Comparison of ENCODE assay signal across 36 mouse cellular contexts in the genomic region with DNA sequence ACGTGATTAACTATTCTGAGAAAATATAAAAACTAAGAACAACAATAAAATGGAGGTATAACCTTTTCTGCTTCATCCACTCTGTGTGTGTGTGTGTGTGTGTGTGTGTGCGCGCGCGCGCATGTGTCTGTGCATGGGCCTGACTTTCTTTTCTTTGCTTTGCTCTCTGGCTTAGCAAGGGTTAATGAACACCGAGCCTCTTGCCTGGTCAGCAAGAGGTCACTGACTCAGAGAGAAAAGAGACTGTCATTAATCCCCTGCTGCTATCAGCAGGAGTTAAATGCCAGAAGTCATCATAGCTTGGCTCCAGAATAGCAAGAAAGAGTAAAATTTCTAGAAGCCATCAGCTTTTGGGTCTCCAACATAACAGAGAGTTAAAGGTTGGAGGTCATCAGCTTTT. TPM values are rescaled to one million over a fixed set of nuclear protein-coding genes. Genes with fewer than 3 reads are reported as not detected.
DNase-seq lines count a peak whose midpoint lies in the region; ATAC-seq and TF ChIP-seq lines count a peak whose summit lies in the region.
"Had no signal": no experiment of that assay in that cellular context is flagged by ENCODE, and none has a peak within 500 bp of the region (broad histone marks: within the 10 kb centered on the region; RNA-seq: fewer than 3 reads in every experiment).

No protein-coding gene starts in this region.

- no peak for TF ChIP-seq CTCF in kidney, adult 2 months (conservative IDR thresholded peaks at IDR 0.05; ENCODE audit: insufficient read depth, insufficient read length, low read depth, low read length)

- H3K27me3 ChIP-seq in kidney, adult 2 months (replicated peaks; ENCODE audit: control insufficient read depth, insufficient read depth, low read length), result no peaks in the 10 kb centered on the region; the same call in 1 of the 2 replicates
- H3K27me3 ChIP-seq in kidney, embryonic 15.5 days, result no peaks in the 10 kb centered on the region
- H3K27me3 ChIP-seq in neural tube, embryonic 15.5 days (replicated peaks), result no peaks in the 10 kb centered on the region
- H3K27me3 ChIP-seq: embryonic facial prominence, embryonic 12.5 days; heart, embryonic 15.5 days; liver, embryonic 13.5 days; lung, embryonic 15.5 days; Patski had no signal

- H3K4me2 ChIP-seq in kidney, embryonic 15.5 days, result no peak overlapping the region
- H3K4me2 ChIP-seq in neural tube, embryonic 15.5 days, result no peak overlapping the region
- H3K4me2 ChIP-seq: embryonic facial prominence, embryonic 12.5 days; heart, embryonic 15.5 days; limb, embryonic 13.5 days; liver, embryonic 13.5 days; lung, embryonic 15.5 days had no signal

- no peak for TF ChIP-seq POLR2A in kidney, adult 2 months (IDR thresholded peaks at IDR 0.05; ENCODE audit: low read depth, low read length)

- peak; percentile 39 for DNase-seq in kidney, adult 2 months
- DNase-seq in neural tube, embryonic 10.5 days (ENCODE audit: extremely low spot score, low spot score), result peak; percentile 38
- peak; percentile 47 for DNase-seq in mesoderm, embryonic 11.5 days (ENCODE audit: low read depth, low spot score)
- no peak for DNase-seq in gastrocnemius, postnatal 25 days
- no peak for DNase-seq in right cerebral cortex, postnatal 10 days (ENCODE audit: low spot score in 2 of 2)
- DNase-seq: adrenal gland, postnatal 10 days; B cell, adult 2 months; cerebellum, adult 8-10 months; cerebellum, postnatal 36 days; forebrain, postnatal 0 days; gastrocnemius, postnatal 36 days; heart, postnatal 36 days; layer of hippocampus, adult 9-11 months; liver, embryonic 13.5 days; lung, postnatal 4 days; right cerebral cortex, postnatal 4 days; thymus, postnatal 14 days had no signal

- no peaks in the 10 kb centered on the region for H3K9me3 ChIP-seq in kidney, embryonic 15.5 days (replicated peaks)
- H3K9me3 ChIP-seq in neural tube, embryonic 15.5 days (replicated peaks), result no peaks in the 10 kb centered on the region
- H3K9me3 ChIP-seq: embryonic facial prominence, embryonic 12.5 days; heart, embryonic 15.5 days; limb, embryonic 13.5 days; liver, embryonic 13.5 days; lung, embryonic 15.5 days had no signal

- no peaks in the 10 kb centered on the region for H3K4me1 ChIP-seq in kidney, adult 2 months (ENCODE audit: control insufficient read depth, insufficient read depth, low read length)
- peaks cover 5% of the 10 kb centered on the region; the same call in 1 of the 2 replicates for H3K4me1 ChIP-seq in kidney, embryonic 15.5 days
- no peaks in the 10 kb centered on the region for H3K4me1 ChIP-seq in neural tube, embryonic 15.5 days
- H3K4me1 ChIP-seq: embryonic facial prominence, embryonic 12.5 days; heart, embryonic 15.5 days; limb, embryonic 13.5 days; liver, embryonic 13.5 days; lung, embryonic 15.5 days had no signal

- H3K36me3 ChIP-seq in kidney, adult 2 months (ENCODE audit: control insufficient read depth, insufficient read depth, low read length), result no peaks in the 10 kb centered on the region
- H3K36me3 ChIP-seq in kidney, embryonic 15.5 days, result no peaks in the 10 kb centered on the region
- H3K36me3 ChIP-seq in neural tube, embryonic 15.5 days, result no peaks in the 10 kb centered on the region
- H3K36me3 ChIP-seq: embryonic facial prominence, embryonic 12.5 days; G1E; heart, embryonic 15.5 days; limb, embryonic 13.5 days; liver, embryonic 13.5 days; lung, embryonic 15.5 days had no signal

- no peak overlapping the region for H3K4me3 ChIP-seq in kidney, adult 2 months (ENCODE audit: insufficient read depth, low read depth, low read length)
- H3K4me3 ChIP-seq in kidney, embryonic 15.5 days (replicated peaks), result no peak overlapping the region
- no peak overlapping the region for H3K4me3 ChIP-seq in neural tube, embryonic 15.5 days (replicated peaks)
- H3K4me3 ChIP-seq: embryonic facial prominence, embryonic 12.5 days; heart, embryonic 15.5 days; limb, embryonic 13.5 days; liver, embryonic 13.5 days; lung, embryonic 15.5 days had no signal

- 66% methylated on average over 7 of the region's 7 CpGs for WGBS in kidney, adult 2 months
- 65% methylated on average over 7 of the region's 7 CpGs for WGBS in kidney, embryonic 15.5 days
- WGBS in neural tube, embryonic 15.5 days, result 27% methylated on average over 7 of the region's 7 CpGs

- H3K27ac ChIP-seq in kidney, adult 2 months (ENCODE audit: insufficient read depth, low read depth, low read length), result no peak overlapping the region
- no peak overlapping the region for H3K27ac ChIP-seq in kidney, embryonic 15.5 days
- no peak overlapping the region for H3K27ac ChIP-seq in neural tube, embryonic 15.5 days (replicated peaks)
- H3K27ac ChIP-seq: embryonic facial prominence, embryonic 12.5 days; heart, embryonic 15.5 days; hindbrain, postnatal 0 days; limb, embryonic 13.5 days; liver, embryonic 13.5 days; lung, embryonic 15.5 days had no signal

- no peak overlapping the region for H3K9ac ChIP-seq in kidney, embryonic 15.5 days
- no peak overlapping the region for H3K9ac ChIP-seq in neural tube, embryonic 15.5 days (replicated peaks)
- H3K9ac ChIP-seq: embryonic facial prominence, embryonic 12.5 days; forebrain, postnatal 0 days; heart, embryonic 15.5 days; limb, embryonic 13.5 days; liver, embryonic 13.5 days; lung, embryonic 15.5 days had no signal

- ATAC-seq in kidney, embryonic 15.5 days (replicated peaks; ENCODE audit: low FRiP score), result no peak
- ATAC-seq in neural tube, embryonic 15.5 days (ENCODE audit: low FRiP score), result no peak
- ATAC-seq: forebrain, postnatal 0 days; hindbrain, postnatal 0 days; intestine, embryonic 16.5 days; midbrain, embryonic 16.5 days; Patski had no signal

RNA-seq across cellular contexts. Expression of a gene that starts 2.1 kb away (rescaled TPM):
- polyA plus RNA-seq in kidney, adult 2 months (2012; rRNA removed), result not detected in 2 replicates
- not detected in 2 replicates for polyA plus RNA-seq in kidney, embryonic 15.5 days (2015; fragmentation: Nextera tagmentation; extraction: Ambion mirVana)
- not detected in 2 replicates for polyA plus RNA-seq in neural tube, embryonic 15.5 days (2015; fragmentation: Nextera tagmentation; extraction: Ambion mirVana)
- not detected for total RNA-seq in gastrocnemius, postnatal 25 days (2021)
- total RNA-seq: adrenal gland, postnatal 10 days; CH12.LX; forebrain, postnatal 0 days; gastrocnemius, postnatal 36 days; heart, postnatal 36 days; hindbrain, postnatal 0 days; left cerebral cortex, adult 18-20 months; left cerebral cortex, postnatal 25 days; megakaryocyte-erythroid progenitor cell, adult 5-6 weeks had no signal
- polyA plus RNA-seq: brain, embryonic 14.5 days; embryonic facial prominence, embryonic 12.5 days; forebrain, embryonic 11.5 days; forebrain, postnatal 0 days; G1E; heart, embryonic 15.5 days; hindbrain, postnatal 0 days; intestine, embryonic 16.5 days; large intestine, adult 2 months; limb, embryonic 13.5 days; liver, embryonic 13.5 days; lung, embryonic 15.5 days; midbrain, embryonic 16.5 days; stomach, embryonic 14.5 days had no signal

RNA-seq across cellular contexts. Expression of a gene that starts 5.7 kb away (rescaled TPM):
- polyA plus RNA-seq in kidney, adult 2 months (2012; rRNA removed), result not detected in 2 replicates
- polyA plus RNA-seq in kidney, embryonic 15.5 days (2015; fragmentation: Nextera tagmentation; extraction: Ambion mirVana), result not detected in 2 replicates
- polyA plus RNA-seq in neural tube, embryonic 15.5 days (2015; fragmentation: Nextera tagmentation; extraction: Ambion mirVana), result not detected in 2 replicates
- not detected for total RNA-seq in gastrocnemius, postnatal 25 days (2021)
- total RNA-seq: adrenal gland, postnatal 10 days; CH12.LX; forebrain, postnatal 0 days; G1E; gastrocnemius, postnatal 36 days; heart, postnatal 36 days; hindbrain, postnatal 0 days; left cerebral cortex, adult 18-20 months; left cerebral cortex, postnatal 25 days; megakaryocyte-erythroid progenitor cell, adult 5-6 weeks had no signal
- polyA plus RNA-seq: brain, embryonic 14.5 days; embryonic facial prominence, embryonic 12.5 days; forebrain, embryonic 11.5 days; forebrain, postnatal 0 days; G1E; heart, embryonic 15.5 days; hindbrain, postnatal 0 days; intestine, embryonic 16.5 days; large intestine, adult 2 months; limb, embryonic 13.5 days; liver, embryonic 13.5 days; lung, embryonic 15.5 days; midbrain, embryonic 16.5 days; Patski; stomach, embryonic 14.5 days had no signal

RNA-seq across cellular contexts. Expression of a gene that starts 6.6 kb away (rescaled TPM):
- polyA plus RNA-seq in kidney, adult 2 months (2012; rRNA removed), result not detected in 2 replicates
- polyA plus RNA-seq in kidney, embryonic 15.5 days (2015; fragmentation: Nextera tagmentation; extraction: Ambion mirVana), result not detected in 2 replicates
- polyA plus RNA-seq in neural tube, embryonic 15.5 days (2015; fragmentation: Nextera tagmentation; extraction: Ambion mirVana), result not detected in 2 replicates
- not detected for total RNA-seq in gastrocnemius, postnatal 25 days (2021)
- total RNA-seq: adrenal gland, postnatal 10 days; CH12.LX; forebrain, postnatal 0 days; G1E; gastrocnemius, postnatal 36 days; heart, postnatal 36 days; hindbrain, postnatal 0 days; left cerebral cortex, adult 18-20 months; left cerebral cortex, postnatal 25 days; megakaryocyte-erythroid progenitor cell, adult 5-6 weeks had no signal
- polyA plus RNA-seq: brain, embryonic 14.5 days; embryonic facial prominence, embryonic 12.5 days; forebrain, embryonic 11.5 days; forebrain, postnatal 0 days; G1E; heart, embryonic 15.5 days; hindbrain, postnatal 0 days; intestine, embryonic 16.5 days; large intestine, adult 2 months; limb, embryonic 13.5 days; liver, embryonic 13.5 days; lung, embryonic 15.5 days; midbrain, embryonic 16.5 days; Patski; stomach, embryonic 14.5 days had no signal

RNA-seq across cellular contexts. Expression of a gene that starts 14.9 kb away (rescaled TPM):
- not detected in 2 replicates for polyA plus RNA-seq in kidney, adult 2 months (2012; rRNA removed)
- polyA plus RNA-seq in kidney, embryonic 15.5 days (2015; fragmentation: Nextera tagmentation; extraction: Ambion mirVana), result not detected in 2 replicates
- not detected in 2 replicates for polyA plus RNA-seq in neural tube, embryonic 15.5 days (2015; fragmentation: Nextera tagmentation; extraction: Ambion mirVana)
- total RNA-seq in gastrocnemius, postnatal 25 days (2021), result not detected
- total RNA-seq: adrenal gland, postnatal 10 days; CH12.LX; forebrain, postnatal 0 days; G1E; gastrocnemius, postnatal 36 days; heart, postnatal 36 days; hindbrain, postnatal 0 days; left cerebral cortex, adult 18-20 months; left cerebral cortex, postnatal 25 days; megakaryocyte-erythroid progenitor cell, adult 5-6 weeks had no signal
- polyA plus RNA-seq: brain, embryonic 14.5 days; embryonic facial prominence, embryonic 12.5 days; forebrain, embryonic 11.5 days; forebrain, postnatal 0 days; G1E; heart, embryonic 15.5 days; hindbrain, postnatal 0 days; intestine, embryonic 16.5 days; large intestine, adult 2 months; limb, embryonic 13.5 days; liver, embryonic 13.5 days; lung, embryonic 15.5 days; midbrain, embryonic 16.5 days; Patski; stomach, embryonic 14.5 days had no signal

RNA-seq across cellular contexts. Expression of a gene that starts 20.3 kb away (rescaled TPM):
- polyA plus RNA-seq in kidney, adult 2 months (2012; rRNA removed), result not detected in 2 replicates
- not detected in 2 replicates for polyA plus RNA-seq in kidney, embryonic 15.5 days (2015; fragmentation: Nextera tagmentation; extraction: Ambion mirVana)
- not detected in 2 replicates for polyA plus RNA-seq in neural tube, embryonic 15.5 days (2015; fragmentation: Nextera tagmentation; extraction: Ambion mirVana)
- not detected for total RNA-seq in gastrocnemius, postnatal 25 days (2021)
- total RNA-seq: adrenal gland, postnatal 10 days; CH12.LX; forebrain, postnatal 0 days; G1E; gastrocnemius, postnatal 36 days; heart, postnatal 36 days; hindbrain, postnatal 0 days; left cerebral cortex, adult 18-20 months; left cerebral cortex, postnatal 25 days; megakaryocyte-erythroid progenitor cell, adult 5-6 weeks had no signal
- polyA plus RNA-seq: brain, embryonic 14.5 days; embryonic facial prominence, embryonic 12.5 days; forebrain, embryonic 11.5 days; forebrain, postnatal 0 days; G1E; heart, embryonic 15.5 days; hindbrain, postnatal 0 days; intestine, embryonic 16.5 days; large intestine, adult 2 months; limb, embryonic 13.5 days; liver, embryonic 13.5 days; lung, embryonic 15.5 days; midbrain, embryonic 16.5 days; Patski; stomach, embryonic 14.5 days had no signal

Comparison
In these comparisons a context has a peak if more than half of its experiments do, and no peak if none do; other contexts are left out.
1. DNase-seq: peak in kidney, adult 2 months (single experiment), neural tube, embryonic 10.5 days (single experiment) and mesoderm, embryonic 11.5 days (single experiment); none in gastrocnemius, postnatal 25 days (single experiment) and right cerebral cortex, postnatal 10 days (0 of 2).